Mouse (Mus musculus) stomach, embryonic 16.5 days (tissue): ENCODE results near the gene Ripor2. TPM values are rescaled to one million over a fixed set of nuclear protein-coding genes. Genes with fewer than 3 reads are reported as not detected.

Experiments used
- ATAC-seq: fragments of 200-750 bp; cut with Nextera tagmentation; 2 replicates; pipeline ENCODE4 v1.8.0; 2017; ENCODE audit warnings: moderate number of reproducible peaks, moderate TSS enrichment; ENCODE audit not compliant: insufficient read depth, low FRiP score
- H3K27ac ChIP-seq: fragments of 300-500 bp; sonication (generic); 2 replicates; pipeline ENCODE4 v1.5.1; 2014; ENCODE audit warnings: low read length
- H3K27me3 ChIP-seq: fragments of 300-500 bp; sonication (generic); 2 replicates; pipeline ENCODE4 v1.6.1; 2014; ENCODE audit warnings: low read length, control low read depth, mixed read lengths; ENCODE audit not compliant: control insufficient read depth, insufficient read depth
- H3K36me3 ChIP-seq: fragments of 300-500 bp; sonication (generic); 2 replicates; pipeline ENCODE4 v1.6.1; 2014; ENCODE audit warnings: low read length; ENCODE audit not compliant: control insufficient read depth, insufficient read depth
- H3K4me1 ChIP-seq: fragments of 300-500 bp; sonication (generic); 2 replicates; pipeline ENCODE4 v1.6.1; 2014; ENCODE audit warnings: low read length, control low read depth, mixed read lengths; ENCODE audit not compliant: control insufficient read depth, insufficient read depth
- H3K4me2 ChIP-seq: fragments of 300-500 bp; sonication (generic); 2 replicates; pipeline ENCODE4 v1.6.1; 2014; ENCODE audit warnings: low read depth, low read length, mixed read lengths
- H3K4me3 ChIP-seq: fragments of 300-500 bp; sonication (generic); replicated peaks from 2 replicates; pipeline ENCODE4 v1.5.1; 2014; ENCODE audit warnings: mild to moderate bottlenecking, low read length
- H3K9ac ChIP-seq: fragments of 300-500 bp; sonication (generic); 2 replicates; pipeline ENCODE4 v1.6.1; 2014; ENCODE audit warnings: low read length
- H3K9me3 ChIP-seq: fragments of 300-500 bp; sonication (generic); replicated peaks from 2 replicates; pipeline ENCODE4 v1.6.1; 2016; ENCODE audit warnings: low read length, control low read depth; ENCODE audit not compliant: control insufficient read depth
- WGBS: fragments of 180-500 bp; shearing (Covaris S2); extraction: QIAGEN DNeasy Blood & Tissue Kit; methylation state at CpG from one replicate; pipeline ENCODE4 v1.1.7; 2014; 5-methylcytosine and 5-hydroxymethylcytosine counted together
- polyA plus RNA-seq: library from polyadenylated mRNA; unstranded; fragments of >200 nt; fragmentation: Nextera tagmentation; extraction: Ambion mirVana; gene quantifications from 2 replicates; pipeline ENCODE4 v1.2.1, GENCODE M21; 2015

Ripor2 gene
- polyA plus RNA-seq, result 3.6 and 4.3 TPM in 2 replicates

DNA sequence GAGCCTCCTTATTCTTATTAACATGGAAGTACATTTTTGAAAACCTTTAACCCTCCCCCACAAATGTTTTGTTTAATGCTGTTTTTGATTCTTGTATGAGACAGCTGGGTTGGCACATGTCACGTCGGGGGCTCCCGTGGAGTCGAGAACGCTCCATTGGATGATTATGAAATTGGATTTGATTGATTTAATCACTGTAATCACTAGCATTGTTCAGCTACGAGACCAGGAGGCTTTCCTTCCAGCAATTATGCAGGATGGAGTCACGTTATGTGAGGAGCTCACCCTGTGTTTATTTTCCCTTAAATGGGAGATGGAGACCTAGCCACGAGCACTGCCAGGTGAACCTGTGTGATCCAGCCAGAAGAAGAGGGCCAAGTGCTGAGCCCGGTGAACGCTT lies at the start of gene Ripor2:
Gene Ripor2, plus strand, starts transcription at position 357 of the 400 bp plus-strand sequence.
- WGBS, result 72% methylated on average over 10 of the region's 10 CpGs
- Histone ChIP-seq H3K36me3 (no peaks in the 10 kb centered on the region), H3K4me2 (no peak within 1 kb of the TSS), H3K9ac (no peak within 1 kb of the TSS), H3K27me3 (no peaks in the 10 kb centered on the region), H3K9me3 (no peaks in the 10 kb centered on the region), H3K4me3 (no peak within 1 kb of the TSS), H3K4me1 (peaks cover 6% of the 10 kb centered on the region; the same call in 1 of the 2 replicates), H3K27ac (no peak within 1 kb of the TSS)
- ATAC-seq, result no peak

DNA sequence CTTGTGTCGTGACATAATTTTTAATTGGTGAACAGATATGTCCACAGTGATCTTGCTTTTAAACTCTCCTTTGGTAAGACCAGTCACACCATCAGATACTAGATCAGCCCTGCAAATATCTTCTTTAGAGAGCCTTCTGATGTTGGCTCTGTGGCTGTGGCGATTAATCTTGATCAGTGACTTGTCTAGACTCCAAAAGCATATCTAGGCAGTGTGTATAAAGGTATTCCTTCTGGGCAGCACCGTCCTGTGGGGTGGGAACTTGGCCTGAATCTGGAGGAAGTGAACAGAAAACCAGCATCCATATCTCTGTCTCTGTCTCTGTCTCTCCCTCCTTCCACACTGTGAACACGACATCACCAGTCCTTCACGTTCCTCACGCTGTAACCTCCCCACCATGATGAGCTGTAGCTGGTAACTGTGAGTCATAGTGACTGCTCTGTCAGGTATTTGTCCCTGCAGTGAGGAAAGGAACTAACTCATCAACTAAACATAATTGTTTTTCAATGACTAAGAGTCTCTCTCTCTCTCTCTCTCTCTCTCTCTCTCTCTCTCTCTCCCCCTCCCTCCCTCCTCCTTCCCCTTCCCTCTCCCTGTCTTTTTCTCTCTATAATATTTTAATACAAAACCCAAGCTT lies 45.3 kb upstream of the Ripor2 start:
- H3K4me2 ChIP-seq, result no peak overlapping the region
- H3K27me3 ChIP-seq, result no peaks in the 10 kb centered on the region
- no peak overlapping the region for H3K4me3 ChIP-seq
- no peak overlapping the region for H3K9ac ChIP-seq
- H3K36me3 ChIP-seq, result no peaks in the 10 kb centered on the region
- WGBS, result 72% methylated on average over 6 of the region's 6 CpGs
- H3K27ac ChIP-seq, result no peak overlapping the region
- ATAC-seq, result no peak
- no peaks in the 10 kb centered on the region for H3K4me1 ChIP-seq
- no peaks in the 10 kb centered on the region for H3K9me3 ChIP-seq

DNA sequence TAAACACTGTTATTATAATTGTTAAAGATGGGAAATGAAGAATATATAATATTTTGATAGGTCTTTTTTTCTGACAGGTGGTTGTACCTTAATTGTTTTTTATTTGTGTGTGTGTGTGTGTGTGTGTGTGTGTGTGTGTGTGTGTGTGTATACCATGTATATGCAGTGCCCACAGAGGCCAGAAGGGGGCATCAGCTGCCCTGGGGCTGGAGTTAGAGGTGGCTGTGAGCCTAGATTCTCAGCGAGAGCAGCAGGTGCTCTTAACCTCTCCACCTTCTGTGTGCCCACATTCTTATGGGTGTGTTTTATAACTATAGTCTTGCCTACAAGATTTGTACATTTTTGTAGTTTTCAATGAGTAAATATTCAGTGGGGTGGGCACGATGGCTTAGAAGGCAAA lies 44.0 kb upstream of the Ripor2 start:
- no peak for ATAC-seq
- no peak overlapping the region for H3K27ac ChIP-seq
- no peaks in the 10 kb centered on the region for H3K27me3 ChIP-seq
- no peaks in the 10 kb centered on the region for H3K9me3 ChIP-seq
- 91% methylated on average over 2 of the region's 2 CpGs for WGBS
- no peaks in the 10 kb centered on the region for H3K4me1 ChIP-seq
- H3K4me2 ChIP-seq, result no peak overlapping the region
- H3K36me3 ChIP-seq, result no peaks in the 10 kb centered on the region
- H3K9ac ChIP-seq, result no peak overlapping the region
- no peak overlapping the region for H3K4me3 ChIP-seq

DNA sequence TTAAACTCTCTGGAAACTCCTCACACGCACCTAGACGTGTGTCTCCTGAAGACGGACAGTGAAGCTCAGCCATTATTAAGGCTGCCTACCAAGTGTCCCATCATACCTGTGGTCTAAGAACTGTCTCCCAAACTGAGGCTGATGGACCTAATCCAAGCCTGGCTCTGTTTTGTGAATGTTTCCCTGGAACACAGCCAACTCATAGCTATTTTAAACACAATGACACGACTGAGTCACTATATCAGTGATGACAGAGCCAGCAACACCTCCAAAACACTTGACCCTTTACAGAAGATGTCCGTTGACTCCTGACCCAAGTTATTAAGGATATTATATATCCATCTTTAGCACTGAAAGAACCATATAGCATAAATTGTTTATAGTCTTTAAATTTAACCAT lies 43.0 kb upstream of the Ripor2 start:
- Histone ChIP-seq H3K27me3 (no peaks in the 10 kb centered on the region), H3K9me3 (no peaks in the 10 kb centered on the region), H3K27ac (no peak overlapping the region), H3K4me2 (no peak overlapping the region), H3K4me3 (no peak overlapping the region), H3K36me3 (no peaks in the 10 kb centered on the region), H3K4me1 (no peaks in the 10 kb centered on the region), H3K9ac (no peak overlapping the region)
- no peak for ATAC-seq
- WGBS, result 61% methylated on average over 5 of the region's 5 CpGs

DNA sequence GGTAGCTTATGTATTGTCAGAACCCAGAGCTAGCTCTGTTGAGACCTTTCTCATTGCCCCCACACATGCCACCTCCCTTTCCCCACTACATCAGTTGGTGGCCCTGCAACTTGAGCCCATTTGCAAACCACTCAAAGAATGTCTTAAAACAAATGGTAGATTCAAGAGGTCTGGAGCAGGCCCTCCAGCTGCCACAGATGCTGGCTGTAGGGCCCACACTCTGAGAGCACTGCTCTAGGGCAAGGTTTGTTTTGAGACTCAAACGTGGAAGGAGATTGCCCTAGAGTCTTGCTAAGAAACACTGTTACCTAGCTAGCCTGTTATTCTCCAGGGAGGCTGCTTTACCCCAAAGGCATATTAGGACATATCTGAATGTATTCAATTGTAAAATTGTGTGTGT lies 36.3 kb upstream of the Ripor2 start:
- H3K4me2 ChIP-seq, result no peak overlapping the region
- H3K9me3 ChIP-seq, result no peaks in the 10 kb centered on the region
- H3K36me3 ChIP-seq, result no peaks in the 10 kb centered on the region
- WGBS, result 62% methylated on average over 1 of the region's 1 CpGs
- H3K9ac ChIP-seq, result no peak overlapping the region
- no peaks in the 10 kb centered on the region for H3K4me1 ChIP-seq
- ATAC-seq, result no peak
- no peaks in the 10 kb centered on the region for H3K27me3 ChIP-seq
- H3K4me3 ChIP-seq, result no peak overlapping the region
- no peak overlapping the region for H3K27ac ChIP-seq

DNA sequence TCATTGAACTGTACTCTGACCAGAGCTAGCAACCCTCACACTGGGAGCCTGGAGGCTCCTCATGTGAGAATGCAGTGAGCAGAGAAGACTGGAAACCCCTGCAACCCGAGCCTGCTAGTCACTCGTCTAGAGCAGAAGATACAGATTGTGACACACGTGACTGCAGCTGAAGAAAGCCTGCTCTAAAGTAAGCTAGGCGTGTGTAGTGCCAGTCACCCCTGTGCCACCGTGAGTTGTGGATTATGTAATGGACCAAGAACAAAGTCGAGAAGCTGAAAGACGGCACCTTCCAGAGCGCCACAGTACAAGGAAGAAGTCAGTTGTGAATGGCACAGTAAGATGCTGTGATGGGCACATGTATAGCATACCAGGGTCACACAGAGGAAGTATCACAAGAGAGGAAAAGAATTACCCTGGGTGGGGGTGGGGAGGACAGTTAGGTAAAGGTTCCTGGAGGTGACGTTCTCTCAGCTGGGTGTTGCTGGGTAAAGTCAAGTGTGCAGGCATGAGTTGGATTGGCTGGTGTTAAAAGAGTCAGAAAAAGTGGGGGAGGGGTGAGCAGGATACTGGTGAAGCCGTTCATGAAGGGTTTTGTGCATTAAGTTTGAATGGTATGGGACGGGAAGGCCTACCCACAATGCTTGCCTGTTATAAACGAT lies 35.1 kb upstream of the Ripor2 start:
- Histone ChIP-seq H3K4me3 (no peak overlapping the region), H3K36me3 (no peaks in the 10 kb centered on the region), H3K9ac (no peak overlapping the region), H3K9me3 (no peaks in the 10 kb centered on the region), H3K27me3 (no peaks in the 10 kb centered on the region), H3K27ac (no peak overlapping the region), H3K4me1 (peaks cover 8% of the 10 kb centered on the region; the same call in 1 of the 2 replicates), H3K4me2 (no peak overlapping the region)
- no peak for ATAC-seq
- 84% methylated on average over 12 of the region's 12 CpGs for WGBS

DNA sequence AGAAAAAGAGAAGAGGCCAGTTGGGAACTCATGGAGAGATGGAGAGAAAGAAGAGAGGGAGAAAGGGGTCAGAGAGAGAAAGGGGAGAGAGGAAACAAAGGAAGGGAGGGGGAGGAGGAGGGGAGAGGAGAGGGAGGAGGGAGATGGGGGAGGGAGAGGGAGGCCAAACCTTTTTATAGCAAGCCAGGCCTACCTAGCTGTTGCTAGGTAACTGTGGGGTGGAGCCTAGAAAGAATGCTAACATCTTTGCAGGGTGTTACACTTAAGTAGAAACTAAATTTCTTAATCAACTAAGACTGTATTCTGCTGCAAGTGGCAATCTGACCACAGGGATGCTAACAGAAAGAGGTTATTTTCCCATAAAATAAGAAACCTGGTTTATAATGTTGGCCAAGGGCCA lies 33.1 kb upstream of the Ripor2 start:
- H3K27me3 ChIP-seq, result no peaks in the 10 kb centered on the region
- no peaks in the 10 kb centered on the region for H3K36me3 ChIP-seq
- no peak overlapping the region for H3K9ac ChIP-seq
- H3K9me3 ChIP-seq, result no peaks in the 10 kb centered on the region
- no peak overlapping the region for H3K4me3 ChIP-seq
- ATAC-seq, result no peak
- no peak overlapping the region for H3K4me2 ChIP-seq
- H3K27ac ChIP-seq, result no peak overlapping the region
- H3K4me1 ChIP-seq, result peaks cover 8% of the 10 kb centered on the region; the same call in 1 of the 2 replicates

DNA sequence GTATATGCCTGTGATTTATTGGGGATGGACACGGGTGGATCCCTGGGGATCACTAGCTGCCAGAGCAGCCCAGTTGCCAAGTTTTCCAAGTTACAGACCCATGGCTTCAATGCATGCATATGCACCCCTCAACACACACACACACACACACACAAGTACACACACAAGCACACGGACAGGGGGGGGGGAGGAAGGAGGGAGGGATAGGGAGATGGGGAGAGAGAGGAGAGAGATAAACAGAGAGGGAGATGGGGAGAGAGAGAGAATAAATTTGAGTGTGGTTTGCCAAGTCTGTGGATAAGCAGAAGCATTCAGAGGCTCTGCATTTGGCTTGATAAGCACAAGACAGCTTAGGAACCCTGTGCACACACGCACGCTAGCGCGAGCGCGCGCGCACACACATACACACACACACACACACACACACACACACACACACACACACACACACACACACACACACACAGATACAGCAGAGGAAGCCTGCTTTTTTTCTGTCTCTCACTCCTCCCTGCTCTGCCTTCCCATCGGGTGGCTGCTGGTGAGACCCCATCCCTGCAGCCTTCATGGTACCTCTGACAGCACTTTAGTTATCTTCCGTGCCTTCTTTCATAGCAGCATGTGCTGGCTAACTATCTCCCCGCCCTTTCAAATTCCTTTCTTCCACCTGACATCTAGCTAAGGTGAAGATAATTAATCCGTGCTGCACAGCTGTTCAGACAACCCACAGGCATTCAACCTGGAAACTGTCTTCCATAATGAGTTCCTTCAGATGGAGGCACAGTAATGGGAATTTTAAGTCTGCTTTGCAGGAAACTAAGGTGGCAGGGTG lies 30.7 kb upstream of the Ripor2 start:
- WGBS, result 22% methylated on average over 6 of the region's 14 CpGs

DNA sequence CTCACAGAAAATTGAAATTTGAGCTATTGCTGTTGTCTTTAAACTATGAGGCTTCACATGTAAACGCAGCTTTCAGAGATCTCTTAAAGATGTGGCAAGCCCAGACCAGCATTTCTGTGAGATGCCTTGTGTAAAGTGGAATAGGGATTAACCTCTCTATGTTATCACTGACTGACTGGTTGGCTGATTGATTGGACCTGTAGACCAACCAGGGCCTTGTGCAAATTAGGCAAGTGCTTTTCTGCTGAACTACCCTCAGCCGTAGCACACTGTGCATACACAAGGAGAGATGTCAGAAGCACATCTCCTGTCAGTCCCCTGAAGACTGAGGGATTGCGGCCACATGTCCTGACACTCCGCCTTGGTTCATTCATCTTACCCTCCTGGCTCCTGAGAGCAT lies 29.9 kb upstream of the Ripor2 start:
- no peaks in the 10 kb centered on the region for H3K27me3 ChIP-seq
- no peak overlapping the region for H3K4me2 ChIP-seq
- no peak overlapping the region for H3K9ac ChIP-seq
- no peak for ATAC-seq
- no peak overlapping the region for H3K4me3 ChIP-seq
- H3K36me3 ChIP-seq, result no peaks in the 10 kb centered on the region
- peaks cover 8% of the 10 kb centered on the region; the same call in 1 of the 2 replicates for H3K4me1 ChIP-seq
- H3K27ac ChIP-seq, result no peak overlapping the region
- 50% methylated on average over 4 of the region's 4 CpGs for WGBS
- no peaks in the 10 kb centered on the region for H3K9me3 ChIP-seq

More for the DNA sequence above, 30.7 kb upstream of the Ripor2 start:
- Histone ChIP-seq H3K27ac (no peak overlapping the region), H3K36me3 (no peaks in the 10 kb centered on the region), H3K27me3 (no peaks in the 10 kb centered on the region), H3K4me2 (0 out of 2 replicates have a peak overlapping the region, but pooled peaks have one; percentile 6), H3K4me1 (peaks cover 8% of the 10 kb centered on the region; the same call in 1 of the 2 replicates), H3K9ac (0 out of 2 replicates have a peak overlapping the region, but pooled peaks have one; percentile 24), H3K9me3 (no peaks in the 10 kb centered on the region), H3K4me3 (no peak overlapping the region)
- no peak for ATAC-seq
